Mouse (Mus musculus) adrenal gland, adult 10 weeks (tissue): ENCODE data around the gene Gm7075. TPM values are rescaled to one million over a fixed set of nuclear protein-coding genes. Genes with fewer than 3 reads are reported as not detected.

ENCODE experiments used
- polyA plus RNA-seq: library from polyadenylated mRNA; stranded (reverse); fragments of 350-450 nt; fragmentation: Illumina TruSeq; extraction: RNeasy Lipid Tissue Mini Kit (QIAGEN cat#74804); gene quantifications from one replicate; pipeline ENCODE4 v1.2.3, GENCODE M21; 2014; ENCODE audit warnings: low read depth, low replicate concordance

The Gm7075 gene
- not detected for polyA plus RNA-seq

GRCm38 (mm10) chr10:63421739-63422735, at the start of gene Gm7075:
Gm7075 (minus strand) TSS chr10:63421789.

GRCm38 (mm10) chr10:63429785-63430305, 8.3 kb upstream of the Gm7075 start, which contains the start of gene Ctnna3:
Ctnna3 (plus strand) TSS chr10:63430098.

GRCm38 (mm10) chr10:63382372-63383279, 39.0 kb downstream of the Gm7075 start, which contains the start of gene Dnajc12:
Dnajc12 (plus strand) TSS chr10:63382443.

GRCm38 (mm10) chr10:63381498-63382280, 39.9 kb downstream of the Gm7075 start, which contains the start of gene Sirt1:
Sirt1 (minus strand) TSS chr10:63381704.

Other genes with a start within 250 kb of the Gm7075 start
- 0.17 TPM for gene Mypn, start 217.8 kb downstream of the Gm7075 start, polyA plus RNA-seq
- 549 TPM for gene Herc4, start 178.0 kb downstream of the Gm7075 start, polyA plus RNA-seq
- gene Sirt1, start 40.1 kb downstream of the Gm7075 start, polyA plus RNA-seq: 67.4 TPM
- 11.5 TPM for gene Dnajc12, start 39.3 kb downstream of the Gm7075 start, polyA plus RNA-seq
- 0.52 TPM for gene Ctnna3, start 8.3 kb upstream of the Gm7075 start, polyA plus RNA-seq